Mouse (Mus musculus) liver, embryonic 15.5 days (tissue): ENCODE measurements around the gene Eid1. TPM values are rescaled to one million over a fixed set of nuclear protein-coding genes. Genes with fewer than 3 reads are reported as not detected.

Experiments
- ATAC-seq: fragments of 200-750 bp; cut with Nextera tagmentation; 2 replicates; pipeline ENCODE4 v1.8.0; 2017; ENCODE audit warnings: moderate number of reproducible peaks, mild to moderate bottlenecking, moderate library complexity; ENCODE audit not compliant: insufficient read depth
- H3K27ac ChIP-seq: fragments of 300-500 bp; sonication (generic); replicated peaks from 2 replicates; pipeline ENCODE4 v1.5.1; 2015; ENCODE audit warnings: mild to moderate bottlenecking, inconsistent platforms
- H3K27me3 ChIP-seq: fragments of 300-500 bp; sonication (generic); 2 replicates; pipeline ENCODE4 v1.6.1; 2015; ENCODE audit warnings: mild to moderate bottlenecking, inconsistent platforms
- H3K36me3 ChIP-seq: fragments of 300-500 bp; sonication (generic); replicated peaks from 2 replicates; pipeline ENCODE4 v1.6.1; 2015; ENCODE audit warnings: moderate library complexity, mild to moderate bottlenecking, inconsistent platforms
- H3K4me1 ChIP-seq: fragments of 300-500 bp; sonication (generic); replicated peaks from 2 replicates; pipeline ENCODE4 v1.6.1; 2015; ENCODE audit warnings: inconsistent platforms
- H3K4me2 ChIP-seq: fragments of 300-500 bp; sonication (generic); 2 replicates; pipeline ENCODE4 v1.6.1; 2015; ENCODE audit warnings: moderate library complexity, mild to moderate bottlenecking, inconsistent platforms
- H3K4me3 ChIP-seq: fragments of 300-500 bp; sonication (generic); replicated peaks from 2 replicates; pipeline ENCODE4 v1.5.1; 2015; ENCODE audit warnings: mild to moderate bottlenecking, inconsistent platforms
- H3K9ac ChIP-seq: fragments of 300-500 bp; sonication (generic); 2 replicates; pipeline ENCODE4 v1.6.1; 2015; ENCODE audit warnings: moderate library complexity, mild to moderate bottlenecking, inconsistent platforms
- H3K9me3 ChIP-seq: fragments of 300-500 bp; sonication (generic); replicated peaks from 2 replicates; pipeline ENCODE4 v1.6.1; 2016; ENCODE audit warnings: inconsistent platforms
- WGBS: fragments of 180-500 bp; shearing (Covaris S2); methylation state at CpG from one replicate; pipeline ENCODE4 v1.1.7; 2015; ENCODE audit warnings: mixed read lengths; ENCODE audit not compliant: insufficient replicate concordance; 5-methylcytosine and 5-hydroxymethylcytosine counted together
- polyA plus RNA-seq: library from polyadenylated mRNA; unstranded; fragments of >200 nt; fragmentation: Nextera tagmentation; extraction: Ambion mirVana; gene quantifications from 2 replicates; pipeline ENCODE4 v1.2.1, GENCODE M21; 2015

The Eid1 gene
- polyA plus RNA-seq: 34.4 and 37.1 TPM in 2 replicates

GRCm38 (mm10) chr2:125672957-125673631 lies at the start of gene Eid1:
Gene Eid1, plus strand, starts transcription at chr2:125673095.
- Histone ChIP-seq H3K27ac (peak within 1 kb of the TSS; percentile 87), H3K4me1 (peaks cover 34% of the 10 kb centered on the region), H3K9me3 (no peaks in the 10 kb centered on the region), H3K36me3 (no peaks in the 10 kb centered on the region), H3K4me2 (peak within 1 kb of the TSS; percentile 89), H3K9ac (peak within 1 kb of the TSS; percentile 69), H3K4me3 (peak within 1 kb of the TSS; percentile 75), H3K27me3 (no peaks in the 10 kb centered on the region)
- peak; percentile 93 for ATAC-seq
- WGBS: under 1% methylated on average over 70 of the region's 79 CpGs

GRCm38 (mm10) chr2:125623211-125623610 lies 49.7 kb upstream of the Eid1 start:
- Histone ChIP-seq H3K9ac (peak overlapping the region; percentile 91), H3K4me1 (peaks cover 34% of the 10 kb centered on the region), H3K4me3 (peak overlapping the region; percentile 98), H3K27me3 (no peaks in the 10 kb centered on the region), H3K4me2 (peak overlapping the region; percentile 82), H3K27ac (peak overlapping the region; percentile 82), H3K9me3 (no peaks in the 10 kb centered on the region), H3K36me3 (peaks cover 27% of the 10 kb centered on the region)
- ATAC-seq: no peak
- WGBS: 73% methylated on average over 15 of the region's 15 CpGs

GRCm38 (mm10) chr2:125624127-125624685 lies 48.7 kb upstream of the Eid1 start:
- Histone ChIP-seq H3K36me3 (peaks cover 19% of the 10 kb centered on the region), H3K27ac (peak overlapping the region; percentile 82), H3K9ac (peak overlapping the region; percentile 91), H3K4me1 (peaks cover 34% of the 10 kb centered on the region), H3K27me3 (no peaks in the 10 kb centered on the region), H3K4me2 (peak overlapping the region; percentile 82), H3K9me3 (no peaks in the 10 kb centered on the region), H3K4me3 (peak overlapping the region; percentile 98)
- 4% methylated on average over 9 of the region's 9 CpGs for WGBS
- ATAC-seq: no peak

- WGBS: under 1% methylated on average over 50 of the region's 50 CpGs
- Histone ChIP-seq H3K27me3 (no peaks in the 10 kb centered on the region), H3K36me3 (peaks cover 12% of the 10 kb centered on the region), H3K27ac (peak within 1 kb of the TSS; percentile 82), H3K4me2 (peak within 1 kb of the TSS; percentile 82), H3K4me1 (peaks cover 34% of the 10 kb centered on the region), H3K9me3 (no peaks in the 10 kb centered on the region), H3K4me3 (peak within 1 kb of the TSS; percentile 98), H3K9ac (peak within 1 kb of the TSS; percentile 91)
- ATAC-seq: peak; percentile 99
Measured at GRCm38 (mm10) chr2:125624837-125625351, 48.0 kb upstream of the Eid1 start, which contains the start of gene Cep152. Gene Cep152, minus strand, starts transcription at chr2:125625113.

- H3K4me1 ChIP-seq: peaks cover 34% of the 10 kb centered on the region
- no peak overlapping the region for H3K4me3 ChIP-seq
- no peaks in the 10 kb centered on the region for H3K27me3 ChIP-seq
- H3K9ac ChIP-seq: no peak overlapping the region
- no peak overlapping the region for H3K27ac ChIP-seq
- 88% methylated on average over 4 of the region's 4 CpGs for WGBS
- H3K36me3 ChIP-seq: no peaks in the 10 kb centered on the region
- no peak for ATAC-seq
- H3K4me2 ChIP-seq: no peak overlapping the region
- no peaks in the 10 kb centered on the region for H3K9me3 ChIP-seq
Measured at GRCm38 (mm10) chr2:125626536-125626935, 46.4 kb upstream of the Eid1 start.

DNA sequence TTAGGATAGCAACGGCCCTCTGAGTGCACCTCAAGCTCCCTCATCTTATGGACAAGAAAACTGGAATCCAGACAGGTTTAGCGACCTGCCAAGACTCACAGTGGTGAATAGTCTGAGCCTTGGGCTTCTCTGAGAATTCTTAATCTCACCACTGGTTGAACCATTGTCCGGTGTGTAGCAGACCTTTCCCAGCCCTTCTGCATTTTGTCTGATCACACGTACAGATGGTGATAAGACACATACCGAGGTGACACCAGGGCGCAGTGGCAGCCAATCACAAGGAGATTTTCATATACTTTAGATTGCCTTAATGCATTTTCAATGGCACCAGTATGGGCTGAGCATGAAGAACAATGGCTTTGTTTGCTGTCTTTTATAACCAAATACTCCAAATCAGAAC lies 44.4 kb upstream of the Eid1 start:
- H3K27me3 ChIP-seq: no peaks in the 10 kb centered on the region
- ATAC-seq: no peak
- H3K4me3 ChIP-seq: no peak overlapping the region
- peaks cover 23% of the 10 kb centered on the region for H3K4me1 ChIP-seq
- no peaks in the 10 kb centered on the region for H3K36me3 ChIP-seq
- H3K27ac ChIP-seq: no peak overlapping the region
- 57% methylated on average over 6 of the region's 6 CpGs for WGBS
- no peak overlapping the region for H3K4me2 ChIP-seq
- no peaks in the 10 kb centered on the region for H3K9me3 ChIP-seq
- H3K9ac ChIP-seq: no peak overlapping the region

DNA sequence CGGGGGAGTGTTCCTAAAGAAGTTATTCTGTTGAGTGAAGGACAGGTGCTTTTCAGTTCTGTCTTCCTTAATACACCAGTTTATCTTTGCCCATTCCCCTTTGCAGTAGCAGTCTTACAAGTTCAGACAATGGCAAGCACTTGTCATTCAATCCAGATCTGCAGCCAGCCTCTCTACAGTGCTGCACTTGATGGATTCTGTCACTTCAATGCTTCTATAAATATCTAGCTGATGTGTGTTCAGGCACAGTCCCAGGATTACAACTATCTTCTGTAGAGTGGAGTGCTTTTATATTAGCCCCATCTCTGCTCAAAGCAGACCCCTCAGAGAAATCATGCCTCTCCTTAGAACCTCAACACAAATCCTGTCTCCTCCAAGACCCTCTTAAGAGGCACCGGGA lies 42.9 kb upstream of the Eid1 start:
- WGBS: 84% methylated on average over 2 of the region's 2 CpGs
- no peaks in the 10 kb centered on the region for H3K36me3 ChIP-seq
- ATAC-seq: no peak
- no peak overlapping the region for H3K4me2 ChIP-seq
- no peak overlapping the region for H3K9ac ChIP-seq
- no peak overlapping the region for H3K4me3 ChIP-seq
- peaks cover 13% of the 10 kb centered on the region for H3K4me1 ChIP-seq
- no peaks in the 10 kb centered on the region for H3K9me3 ChIP-seq
- H3K27me3 ChIP-seq: no peaks in the 10 kb centered on the region
- no peak overlapping the region for H3K27ac ChIP-seq

DNA sequence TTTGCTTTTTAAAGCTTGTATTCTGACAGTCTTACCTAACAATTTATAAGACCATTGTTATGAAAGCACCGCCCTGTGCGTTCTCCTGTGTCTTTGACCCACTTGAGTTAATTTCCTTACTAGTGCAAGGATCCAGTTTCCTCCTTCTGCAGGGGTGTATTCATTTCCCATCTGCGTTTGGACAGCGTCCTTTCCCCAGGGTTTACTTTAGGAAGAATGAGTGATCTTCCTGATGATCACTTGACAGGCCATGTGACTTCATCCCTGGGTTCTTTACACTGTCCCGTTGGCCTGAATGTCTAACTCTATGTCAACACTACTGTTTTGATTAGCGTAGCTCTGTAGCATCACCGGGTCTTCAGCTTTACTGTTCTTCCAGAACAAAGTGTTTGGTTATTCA lies 35.6 kb upstream of the Eid1 start:
- Histone ChIP-seq H3K4me1 (no peaks in the 10 kb centered on the region), H3K9me3 (no peaks in the 10 kb centered on the region), H3K36me3 (no peaks in the 10 kb centered on the region), H3K9ac (no peak overlapping the region), H3K27ac (no peak overlapping the region), H3K4me2 (no peak overlapping the region), H3K27me3 (no peaks in the 10 kb centered on the region), H3K4me3 (no peak overlapping the region)
- ATAC-seq: no peak
- 70% methylated on average over 7 of the region's 7 CpGs for WGBS

DNA sequence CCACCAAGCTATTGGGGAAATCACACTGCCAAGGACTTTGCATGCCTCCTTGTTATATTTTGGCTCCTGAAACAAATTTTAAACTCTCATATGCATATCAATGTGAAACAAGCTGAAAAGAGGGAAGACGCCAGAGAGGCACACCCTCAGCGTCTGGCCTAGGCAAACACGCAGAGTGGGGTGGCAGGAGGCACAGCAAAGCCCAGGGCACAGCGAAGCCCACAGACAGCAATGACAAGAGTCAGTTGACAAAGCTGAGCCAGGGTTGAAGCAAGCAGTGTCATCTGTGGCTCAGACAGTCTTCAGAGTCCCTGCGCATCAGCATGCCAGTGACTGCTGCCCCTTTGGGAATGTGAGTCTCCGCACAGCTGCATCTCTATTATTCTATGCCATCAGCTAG lies 28.0 kb upstream of the Eid1 start:
- H3K4me3 ChIP-seq: no peak overlapping the region
- H3K4me1 ChIP-seq: no peaks in the 10 kb centered on the region
- no peak overlapping the region for H3K9ac ChIP-seq
- no peak overlapping the region for H3K27ac ChIP-seq
- H3K27me3 ChIP-seq: no peaks in the 10 kb centered on the region; the same call in 1 of the 2 replicates
- ATAC-seq: no peak
- no peaks in the 10 kb centered on the region for H3K36me3 ChIP-seq
- WGBS: 76% methylated on average over 6 of the region's 6 CpGs
- no peaks in the 10 kb centered on the region for H3K9me3 ChIP-seq
- H3K4me2 ChIP-seq: no peak overlapping the region

GRCm38 (mm10) chr2:125650038-125650437 lies 22.9 kb upstream of the Eid1 start:
- no peaks in the 10 kb centered on the region for H3K4me1 ChIP-seq
- no peaks in the 10 kb centered on the region for H3K36me3 ChIP-seq
- no peak overlapping the region for H3K9ac ChIP-seq
- no peak overlapping the region for H3K27ac ChIP-seq
- no peak overlapping the region for H3K4me2 ChIP-seq
- WGBS: 61% methylated on average over 5 of the region's 5 CpGs
- no peaks in the 10 kb centered on the region; the same call in 1 of the 2 replicates for H3K27me3 ChIP-seq
- H3K4me3 ChIP-seq: no peak overlapping the region
- no peak for ATAC-seq
- H3K9me3 ChIP-seq: no peaks in the 10 kb centered on the region

DNA sequence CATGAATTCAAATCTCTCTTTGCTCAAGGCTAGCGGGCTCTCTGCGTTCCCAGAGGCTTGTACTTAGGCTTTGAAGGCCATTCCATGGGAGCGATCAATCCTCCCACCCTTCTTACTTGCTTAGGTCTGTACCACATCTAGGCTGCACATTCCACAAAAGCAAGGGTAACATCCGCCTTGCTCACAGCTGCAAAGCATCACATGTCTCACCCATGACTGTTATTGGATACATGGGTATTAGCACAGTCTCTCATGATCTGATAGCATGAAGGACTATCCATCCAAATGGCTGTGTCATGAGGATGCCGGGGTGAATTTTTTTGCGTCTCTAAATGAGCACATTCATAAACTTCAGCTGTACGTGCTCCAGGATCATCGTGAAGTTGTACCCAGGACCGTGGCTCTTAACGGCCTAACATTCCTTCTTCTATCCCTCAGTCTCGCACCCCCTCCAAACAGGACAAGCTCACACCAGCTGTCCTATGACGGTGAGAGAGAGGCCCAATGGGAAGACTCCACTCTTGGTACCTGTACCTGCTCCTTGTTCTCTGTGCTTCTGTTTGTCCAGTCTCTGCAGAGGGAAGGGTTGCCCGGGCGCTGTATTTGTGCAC lies 22.0 kb upstream of the Eid1 start:
- H3K9me3 ChIP-seq: no peaks in the 10 kb centered on the region
- 79% methylated on average over 14 of the region's 14 CpGs for WGBS

More for the DNA sequence above, 22.0 kb upstream of the Eid1 start:
- no peak overlapping the region for H3K9ac ChIP-seq
- H3K27me3 ChIP-seq: no peaks in the 10 kb centered on the region; the same call in 1 of the 2 replicates
- H3K36me3 ChIP-seq: no peaks in the 10 kb centered on the region
- no peak for ATAC-seq
- H3K4me2 ChIP-seq: no peak overlapping the region
- no peaks in the 10 kb centered on the region for H3K4me1 ChIP-seq
- H3K4me3 ChIP-seq: no peak overlapping the region
- no peak overlapping the region for H3K27ac ChIP-seq
